Mouse (Mus musculus) midbrain, postnatal 0 days (tissue): ENCODE data around the gene Snx18. TPM values are rescaled to one million over a fixed set of nuclear protein-coding genes. Genes with fewer than 3 reads are reported as not detected.
A peak's percentile ranks its signal among the peaks of the same experiment; 100 is the strongest.

Experiments used
- ATAC-seq: fragments of 200-750 bp; cut with Nextera tagmentation; 2 replicates; pipeline ENCODE4 v1.8.0; 2017; ENCODE audit warnings: moderate number of reproducible peaks, mild to moderate bottlenecking, moderate TSS enrichment, moderate library complexity; ENCODE audit not compliant: low FRiP score
- DNase-seq: peaks from one replicate; pipeline ENCODE4 v3.0.0-alpha.2; 2015; ENCODE audit warnings: low spot score
- H3K27ac ChIP-seq: fragments of 300-500 bp; sonication (generic); 2 replicates; pipeline ENCODE4 v1.5.1; 2014; ENCODE audit warnings: low read depth, mild to moderate bottlenecking, low read length, mixed read lengths
- H3K27me3 ChIP-seq: fragments of 300-500 bp; sonication (generic); 2 replicates; pipeline ENCODE4 v1.6.1; 2014; ENCODE audit warnings: low read length, control low read depth, mixed read lengths; ENCODE audit not compliant: insufficient read depth
- H3K36me3 ChIP-seq: fragments of 300-500 bp; sonication (generic); 2 replicates; pipeline ENCODE4 v1.6.1; 2014; ENCODE audit warnings: low read length, control low read depth, mixed read lengths; ENCODE audit not compliant: insufficient read depth
- H3K4me1 ChIP-seq: fragments of 300-500 bp; sonication (generic); 2 replicates; pipeline ENCODE4 v1.6.1; 2014; ENCODE audit warnings: mild to moderate bottlenecking, control low read depth, antibody characterized with exemption, low read length, mixed read lengths; ENCODE audit not compliant: insufficient read depth
- H3K4me2 ChIP-seq: fragments of 300-500 bp; sonication (generic); 2 replicates; pipeline ENCODE4 v1.6.1; 2014; ENCODE audit warnings: low read depth, mild to moderate bottlenecking, low read length, mixed read lengths; ENCODE audit not compliant: poor library complexity, severe bottlenecking
- H3K4me3 ChIP-seq: fragments of 300-500 bp; sonication (generic); 2 replicates; pipeline ENCODE4 v1.5.1; 2014; ENCODE audit warnings: low read depth, mild to moderate bottlenecking, low read length, moderate library complexity
- H3K9ac ChIP-seq: fragments of 300-500 bp; sonication (generic); replicated peaks from 2 replicates; pipeline ENCODE4 v1.6.1; 2014; ENCODE audit warnings: mild to moderate bottlenecking, low read length, moderate library complexity, mixed read lengths; ENCODE audit not compliant: poor library complexity, severe bottlenecking
- H3K9me3 ChIP-seq: fragments of 300-500 bp; sonication (generic); 2 replicates; pipeline ENCODE4 v1.6.1; 2016; ENCODE audit warnings: low read length, control low read depth
- CTCF ChIP-seq: IDR thresholded peaks from 2 replicates; pipeline ENCODE4 v1.5.1; 2016; ENCODE audit warnings: antibody characterized with exemption, mild to moderate bottlenecking
- WGBS: fragments of 180-500 bp; shearing (Covaris S2); extraction: QIAGEN DNeasy Blood & Tissue Kit; methylation state at CpG from one replicate; pipeline ENCODE4 v1.1.7; 2014; 5-methylcytosine and 5-hydroxymethylcytosine counted together
- polyA plus RNA-seq: library from polyadenylated mRNA; unstranded; fragments of >200 nt; fragmentation: Nextera tagmentation; extraction: Ambion mirVana; gene quantifications from 2 replicates; pipeline ENCODE4 v1.2.1, GENCODE M21; 2015
- total RNA-seq: library from RNA; depleted of rRNA; stranded (reverse); fragments of >200 nt; gene quantifications from 2 replicates; pipeline ENCODE4 v1.2.3, GENCODE M21; 2014

The Snx18 gene
- total and polyA plus RNA-seq, 2 experiments from 2014 or later, result 9.5 to 35.8 TPM

DNA sequence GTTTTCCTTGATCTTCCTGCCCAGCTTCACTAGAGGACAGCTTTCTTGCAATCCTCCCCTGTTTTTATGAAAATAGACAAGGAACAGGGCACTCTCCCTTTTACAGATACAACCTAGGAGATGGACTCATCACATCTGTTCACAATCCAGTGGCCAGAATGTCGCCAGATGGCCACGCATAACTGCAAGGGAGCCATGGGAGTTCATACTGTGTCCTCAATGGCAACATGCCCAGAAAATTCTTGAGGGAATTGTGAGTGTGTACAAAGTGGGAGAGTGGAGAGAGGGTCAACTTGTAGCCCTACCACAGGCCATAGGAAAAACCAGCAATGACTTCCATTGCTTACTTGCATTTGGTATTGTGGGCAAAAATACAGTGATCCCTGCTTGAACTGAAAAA lies 63.1 kb downstream of the Snx18 start:
- no peak overlapping the region for H3K4me2 ChIP-seq
- H3K4me3 ChIP-seq, result no peak overlapping the region
- no peaks in the 10 kb centered on the region for H3K4me1 ChIP-seq
- H3K27me3 ChIP-seq, result no peaks in the 10 kb centered on the region
- no peak overlapping the region for H3K27ac ChIP-seq
- no peaks in the 10 kb centered on the region for H3K36me3 ChIP-seq
- no peak for TF ChIP-seq CTCF
- ATAC-seq (no peak), DNase-seq (peak; percentile 48)
- WGBS, result 86% methylated on average over 2 of the region's 2 CpGs
- H3K9me3 ChIP-seq, result no peaks in the 10 kb centered on the region
- H3K9ac ChIP-seq, result no peak overlapping the region

GRCm38 (mm10) chr13:113553603-113554230 lies 64.6 kb downstream of the Snx18 start:
- Histone ChIP-seq H3K9me3 (no peaks in the 10 kb centered on the region), H3K4me3 (no peak overlapping the region), H3K9ac (no peak overlapping the region), H3K27ac (no peak overlapping the region), H3K36me3 (no peaks in the 10 kb centered on the region), H3K27me3 (no peaks in the 10 kb centered on the region), H3K4me1 (no peaks in the 10 kb centered on the region), H3K4me2 (no peak overlapping the region)
- DNase-seq (no peak), ATAC-seq (no peak)
- WGBS, result 84% methylated on average over 5 of the region's 5 CpGs
- TF ChIP-seq CTCF, result no peak

- no peaks in the 10 kb centered on the region for H3K9me3 ChIP-seq
- H3K27ac ChIP-seq, result no peak overlapping the region
- no peaks in the 10 kb centered on the region for H3K4me1 ChIP-seq
- H3K36me3 ChIP-seq, result no peaks in the 10 kb centered on the region
- no peak overlapping the region for H3K4me3 ChIP-seq
- no peak for TF ChIP-seq CTCF
- 80% methylated on average over 1 of the region's 1 CpGs for WGBS
- ATAC-seq, result no peak
- H3K4me2 ChIP-seq, result no peak overlapping the region
- H3K27me3 ChIP-seq, result no peaks in the 10 kb centered on the region
- H3K9ac ChIP-seq, result no peak overlapping the region
- DNase-seq, result no peak
These were observed 66.0 kb downstream of the Snx18 start for GRCm38 (mm10) chr13:113552341-113552740.

- no peaks in the 10 kb centered on the region for H3K36me3 ChIP-seq
- H3K27me3 ChIP-seq, result no peaks in the 10 kb centered on the region
- ATAC-seq (no peak), DNase-seq (peak; percentile 33)
- no peak for TF ChIP-seq CTCF
- H3K9me3 ChIP-seq, result no peaks in the 10 kb centered on the region
- no peak overlapping the region for H3K4me2 ChIP-seq
- no peak overlapping the region for H3K4me3 ChIP-seq
- 66% methylated on average over 8 of the region's 8 CpGs for WGBS
- no peak overlapping the region for H3K27ac ChIP-seq
- H3K9ac ChIP-seq, result no peak overlapping the region
- no peaks in the 10 kb centered on the region for H3K4me1 ChIP-seq
These were observed 67.3 kb downstream of the Snx18 start for GRCm38 (mm10) chr13:113550866-113551565.

GRCm38 (mm10) chr13:113549021-113549420 lies 69.3 kb downstream of the Snx18 start:
- no peak overlapping the region for H3K4me3 ChIP-seq
- H3K9ac ChIP-seq, result no peak overlapping the region
- WGBS, result 90% methylated on average over 3 of the region's 3 CpGs
- H3K4me1 ChIP-seq, result no peaks in the 10 kb centered on the region
- no peaks in the 10 kb centered on the region for H3K36me3 ChIP-seq
- H3K9me3 ChIP-seq, result no peaks in the 10 kb centered on the region
- no peak overlapping the region for H3K4me2 ChIP-seq
- DNase-seq, result no peak
- no peak overlapping the region for H3K27ac ChIP-seq
- H3K27me3 ChIP-seq, result no peaks in the 10 kb centered on the region
- no peak for ATAC-seq
- TF ChIP-seq CTCF, result no peak

- H3K4me2 ChIP-seq, result no peak overlapping the region
- H3K4me1 ChIP-seq, result no peaks in the 10 kb centered on the region
- no peak for ATAC-seq
- TF ChIP-seq CTCF, result no peak
- DNase-seq, result no peak
- H3K27me3 ChIP-seq, result no peaks in the 10 kb centered on the region
- H3K36me3 ChIP-seq, result no peaks in the 10 kb centered on the region
- no peak overlapping the region for H3K27ac ChIP-seq
- no peak overlapping the region for H3K9ac ChIP-seq
- WGBS, result 87% methylated on average over 8 of the region's 8 CpGs
- no peaks in the 10 kb centered on the region for H3K9me3 ChIP-seq
- no peak overlapping the region for H3K4me3 ChIP-seq
These were observed 70.4 kb downstream of the Snx18 start for GRCm38 (mm10) chr13:113547807-113548426.
